Mouse (Mus musculus) lung, adult 2 months (tissue): Measurements from ENCODE around the gene Sarm1. TPM values are rescaled to one million over a fixed set of nuclear protein-coding genes. Genes with fewer than 3 reads are reported as not detected.

Experiments
- DNase-seq: peaks from one replicate; pipeline ENCODE4 v3.0.0; 2022
- H3K4me1 ChIP-seq: fragments of 200-500 bp; 2 replicates; pipeline ENCODE4 v1.6.1; 2011; ENCODE audit warnings: low read length; ENCODE audit not compliant: control insufficient read depth, insufficient read depth
- H3K4me3 ChIP-seq: fragments of 200-500 bp; replicated peaks from 2 replicates; pipeline ENCODE3; 2011; ENCODE audit warnings: low read depth, mild to moderate bottlenecking, control low read depth, low read length; ENCODE audit errors: extremely low read depth
- CTCF ChIP-seq: fragments of 200-500 bp; IDR thresholded peaks from 2 replicates; pipeline ENCODE4 v1.5.1; 2011; ENCODE audit warnings: mild to moderate bottlenecking, low read length, control low read depth; ENCODE audit not compliant: insufficient read depth
- POLR2A ChIP-seq: fragments of 200-500 bp; IDR thresholded peaks from 2 replicates; pipeline ENCODE4 v1.6.1; 2011; ENCODE audit warnings: low read depth, mild to moderate bottlenecking, control low read depth, low read length, borderline replicate concordance; ENCODE audit errors: extremely low read depth
- WGBS: fragments of 180-500 bp; shearing (Covaris S2); methylation state at CpG from one replicate; pipeline ENCODE4 v1.1.7; 2018; 5-methylcytosine and 5-hydroxymethylcytosine counted together
- polyA plus RNA-seq: library from polyadenylated mRNA; depleted of rRNA; stranded (reverse); fragments of >200 nt; gene quantifications from 2 replicates; pipeline ENCODE4 v1.2.3, GENCODE M21; 2012

The Sarm1 gene
- polyA plus RNA-seq, 1 experiment = 0.65 TPM

- under 1% methylated on average over 41 of the region's 41 CpGs for WGBS
Observed at GRCm38 (mm10) chr11:78465568-78466180, 31.9 kb downstream of the Sarm1 start, which contains the start of gene Slc46a1. Gene Slc46a1, plus strand, starts transcription at chr11:78465697.

GRCm38 (mm10) chr11:78465116-78465515, 32.4 kb downstream of the Sarm1 start:
- WGBS = 30% methylated on average over 9 of the region's 9 CpGs
- DNase-seq = no peak
- TF ChIP-seq CTCF (no peak), POLR2A (no peak)
- H3K4me1 ChIP-seq = no peaks in the 10 kb centered on the region; the same call in 1 of the 2 replicates
- H3K4me3 ChIP-seq = peak overlapping the region; percentile 84

More at GRCm38 (mm10) chr11:78465568-78466180, 31.9 kb downstream of the Sarm1 start, which contains the start of gene Slc46a1:
- Histone ChIP-seq H3K4me1 (no peaks in the 10 kb centered on the region; the same call in 1 of the 2 replicates), H3K4me3 (peak within 1 kb of the TSS; percentile 84)
- DNase-seq = peak; percentile 67
- no peak for TF ChIP-seq CTCF
- no peak for TF ChIP-seq POLR2A

- TF ChIP-seq POLR2A (no peak), CTCF (no peak)
- 52% methylated on average over 13 of the region's 13 CpGs for WGBS
- Histone ChIP-seq H3K4me3 (no peak overlapping the region), H3K4me1 (no peaks in the 10 kb centered on the region; the same call in 1 of the 2 replicates)
- DNase-seq = no peak
Observed at GRCm38 (mm10) chr11:78463286-78464036, 34.1 kb downstream of the Sarm1 start.

- WGBS = 87% methylated on average over 5 of the region's 5 CpGs
- TF ChIP-seq POLR2A (no peak), CTCF (no peak)
- Histone ChIP-seq H3K4me1 (no peaks in the 10 kb centered on the region; the same call in 1 of the 2 replicates), H3K4me3 (no peak overlapping the region)
- DNase-seq = no peak
Observed at GRCm38 (mm10) chr11:78462669-78463068, 34.9 kb downstream of the Sarm1 start.

- WGBS = 76% methylated on average over 1 of the region's 1 CpGs
- DNase-seq = no peak
- no peaks in the 10 kb centered on the region; the same call in 1 of the 2 replicates for H3K4me1 ChIP-seq
- H3K4me3 ChIP-seq = no peak overlapping the region
- TF ChIP-seq CTCF (no peak), POLR2A (no peak)
Observed at GRCm38 (mm10) chr11:78461894-78462293, 35.7 kb downstream of the Sarm1 start.

GRCm38 (mm10) chr11:78458740-78459139, 38.8 kb downstream of the Sarm1 start:
- Histone ChIP-seq H3K4me1 (no peaks in the 10 kb centered on the region), H3K4me3 (no peak overlapping the region)
- no peak for DNase-seq
- 71% methylated on average over 17 of the region's 17 CpGs for WGBS
- TF ChIP-seq CTCF (no peak), POLR2A (no peak)

GRCm38 (mm10) chr11:78455308-78455707, 42.2 kb downstream of the Sarm1 start:
- WGBS = 19% methylated on average over 5 of the region's 5 CpGs
- no peak; the same call in 1 of the 2 replicates for TF ChIP-seq CTCF
- TF ChIP-seq POLR2A = no peak
- Histone ChIP-seq H3K4me3 (no peak overlapping the region), H3K4me1 (no peaks in the 10 kb centered on the region)
- peak; percentile 58 for DNase-seq

GRCm38 (mm10) chr11:78454276-78454675, 43.3 kb downstream of the Sarm1 start:
- no peak for TF ChIP-seq CTCF
- no peak for TF ChIP-seq POLR2A
- Histone ChIP-seq H3K4me3 (no peak overlapping the region), H3K4me1 (no peaks in the 10 kb centered on the region)
- DNase-seq = no peak
- 59% methylated on average over 7 of the region's 7 CpGs for WGBS

GRCm38 (mm10) chr11:78453675-78454074, 43.9 kb downstream of the Sarm1 start:
- WGBS = 24% methylated on average over 4 of the region's 4 CpGs
- DNase-seq = peak; percentile 58
- Histone ChIP-seq H3K4me3 (no peak overlapping the region), H3K4me1 (no peaks in the 10 kb centered on the region)
- TF ChIP-seq CTCF (peak; percentile 92), POLR2A (no peak)

- H3K4me1 ChIP-seq = no peaks in the 10 kb centered on the region
- H3K4me3 ChIP-seq = no peak overlapping the region
- DNase-seq = no peak
- WGBS = 46% methylated on average over 2 of the region's 2 CpGs
- TF ChIP-seq CTCF (no peak), POLR2A (no peak)
Observed at GRCm38 (mm10) chr11:78450337-78450736, 47.2 kb downstream of the Sarm1 start.
